Mouse (Mus musculus) limb, embryonic 13.5 days (tissue): Measurements from ENCODE around the gene Hyal2. TPM values are rescaled to one million over a fixed set of nuclear protein-coding genes. Genes with fewer than 3 reads are reported as not detected.

Experiments
- ATAC-seq: fragments of 200-750 bp; cut with Nextera tagmentation; 2 replicates; pipeline ENCODE4 v1.8.0; 2017; ENCODE audit warnings: low read depth, moderate number of reproducible peaks, moderate TSS enrichment; ENCODE audit not compliant: low FRiP score
- H3K27ac ChIP-seq: fragments of 300-500 bp; sonication (generic); 2 replicates; pipeline ENCODE4 v1.5.1; 2015; ENCODE audit warnings: inconsistent platforms, mild to moderate bottlenecking, moderate library complexity
- H3K27me3 ChIP-seq: fragments of 300-500 bp; sonication (generic); 2 replicates; pipeline ENCODE4 v1.6.1; 2015; ENCODE audit warnings: mild to moderate bottlenecking, inconsistent platforms
- H3K36me3 ChIP-seq: fragments of 300-500 bp; sonication (generic); 2 replicates; pipeline ENCODE4 v1.6.1; 2015; ENCODE audit warnings: inconsistent platforms, mild to moderate bottlenecking, moderate library complexity
- H3K4me1 ChIP-seq: fragments of 300-500 bp; sonication (generic); 2 replicates; pipeline ENCODE4 v1.6.1; 2015; ENCODE audit warnings: inconsistent platforms
- H3K4me2 ChIP-seq: fragments of 300-500 bp; sonication (generic); replicated peaks from 2 replicates; pipeline ENCODE4 v1.6.1; 2015; ENCODE audit warnings: inconsistent platforms, mild to moderate bottlenecking, moderate library complexity
- H3K4me3 ChIP-seq: fragments of 300-500 bp; sonication (generic); 2 replicates; pipeline ENCODE4 v1.5.1; 2015; ENCODE audit warnings: moderate library complexity, mild to moderate bottlenecking, inconsistent platforms
- H3K9ac ChIP-seq: fragments of 300-500 bp; sonication (generic); 2 replicates; pipeline ENCODE4 v1.6.1; 2015; ENCODE audit warnings: mild to moderate bottlenecking, inconsistent platforms
- H3K9me3 ChIP-seq: fragments of 300-500 bp; sonication (generic); 2 replicates; pipeline ENCODE4 v1.6.1; 2016; ENCODE audit warnings: inconsistent platforms
- WGBS: fragments of 180-500 bp; shearing (Covaris S2); methylation state at CpG from one replicate; pipeline ENCODE4 v1.1.7; 2015; 5-methylcytosine and 5-hydroxymethylcytosine counted together
- polyA plus RNA-seq: library from polyadenylated mRNA; unstranded; fragments of >200 nt; fragmentation: Nextera tagmentation; extraction: Ambion mirVana; gene quantifications from 2 replicates; pipeline ENCODE4 v1.2.1, GENCODE M21; 2015

Hyal2 gene
- polyA plus RNA-seq, 1 experiment from 2014 or later: 127 TPM

- WGBS: 88% methylated on average over 5 of the region's 5 CpGs
- no peaks in the 10 kb centered on the region for H3K27me3 ChIP-seq
- no peak overlapping the region for H3K4me3 ChIP-seq
- H3K4me2 ChIP-seq: no peak overlapping the region
- peak overlapping the region; percentile 22; the same call in 1 of the 2 replicates for H3K27ac ChIP-seq
- H3K4me1 ChIP-seq: peaks cover 22% of the 10 kb centered on the region
- H3K9me3 ChIP-seq: no peaks in the 10 kb centered on the region
- ATAC-seq: no peak
- no peak overlapping the region for H3K9ac ChIP-seq
- H3K36me3 ChIP-seq: peaks cover 47% of the 10 kb centered on the region
Observed at GRCm38 (mm10) chr9:107586504-107586903, 18.8 kb downstream of the Hyal2 start.

GRCm38 (mm10) chr9:107586974-107587832 is 19.5 kb downstream of the Hyal2 start, which contains the start of gene Ifrd2:
Gene Ifrd2, plus strand, starts transcription at chr9:107587642.
- H3K4me1 ChIP-seq: peaks cover 15% of the 10 kb centered on the region
- ATAC-seq: peak; percentile 98
- WGBS: 14% methylated on average over 46 of the region's 46 CpGs
- peak within 1 kb of the TSS; percentile 91 for H3K4me2 ChIP-seq
- H3K9ac ChIP-seq: peak within 1 kb of the TSS; percentile 77
- no peaks in the 10 kb centered on the region for H3K27me3 ChIP-seq
- H3K9me3 ChIP-seq: no peaks in the 10 kb centered on the region
- peak within 1 kb of the TSS; percentile 81 for H3K4me3 ChIP-seq
- H3K27ac ChIP-seq: peak within 1 kb of the TSS; percentile 22; the same call in 1 of the 2 replicates
- peaks cover 54% of the 10 kb centered on the region for H3K36me3 ChIP-seq

GRCm38 (mm10) chr9:107587833-107588639 is 20.3 kb downstream of the Hyal2 start:
- H3K4me2 ChIP-seq: peak overlapping the region; percentile 91
- WGBS: 4% methylated on average over 33 of the region's 33 CpGs
- H3K27ac ChIP-seq: no peak overlapping the region
- peaks cover 57% of the 10 kb centered on the region for H3K36me3 ChIP-seq
- no peaks in the 10 kb centered on the region for H3K9me3 ChIP-seq
- H3K27me3 ChIP-seq: no peaks in the 10 kb centered on the region
- peaks cover 12% of the 10 kb centered on the region for H3K4me1 ChIP-seq
- H3K9ac ChIP-seq: peak overlapping the region; percentile 77
- no peak for ATAC-seq
- H3K4me3 ChIP-seq: peak overlapping the region; percentile 81

GRCm38 (mm10) chr9:107590058-107590772 is 22.5 kb downstream of the Hyal2 start:
- H3K9ac ChIP-seq: no peak overlapping the region
- H3K9me3 ChIP-seq: no peaks in the 10 kb centered on the region
- peaks cover 12% of the 10 kb centered on the region for H3K4me1 ChIP-seq
- H3K4me3 ChIP-seq: no peak overlapping the region
- H3K36me3 ChIP-seq: peaks cover 57% of the 10 kb centered on the region
- no peak overlapping the region for H3K4me2 ChIP-seq
- no peak overlapping the region for H3K27ac ChIP-seq
- no peaks in the 10 kb centered on the region for H3K27me3 ChIP-seq
- WGBS: 90% methylated on average over 25 of the region's 25 CpGs
- ATAC-seq: no peak

- no peak overlapping the region for H3K9ac ChIP-seq
- H3K36me3 ChIP-seq: peaks cover 57% of the 10 kb centered on the region
- ATAC-seq: no peak
- H3K4me2 ChIP-seq: no peak overlapping the region
- peaks cover 12% of the 10 kb centered on the region for H3K4me1 ChIP-seq
- H3K9me3 ChIP-seq: no peaks in the 10 kb centered on the region
- H3K27ac ChIP-seq: no peak overlapping the region
- no peaks in the 10 kb centered on the region for H3K27me3 ChIP-seq
- WGBS: 93% methylated on average over 6 of the region's 6 CpGs
- H3K4me3 ChIP-seq: no peak overlapping the region
Observed at GRCm38 (mm10) chr9:107590773-107591060, 23.0 kb downstream of the Hyal2 start.

- H3K27me3 ChIP-seq: no peaks in the 10 kb centered on the region
- H3K9ac ChIP-seq: no peak overlapping the region
- 80% methylated on average over 11 of the region's 11 CpGs for WGBS
- no peak for ATAC-seq
- no peak overlapping the region for H3K27ac ChIP-seq
- no peak overlapping the region for H3K4me3 ChIP-seq
- no peak overlapping the region for H3K4me2 ChIP-seq
- peaks cover 8% of the 10 kb centered on the region for H3K4me1 ChIP-seq
- peaks cover 60% of the 10 kb centered on the region for H3K36me3 ChIP-seq
- H3K9me3 ChIP-seq: no peaks in the 10 kb centered on the region
Observed at GRCm38 (mm10) chr9:107593101-107593976, 25.6 kb downstream of the Hyal2 start.

GRCm38 (mm10) chr9:107594281-107595062 is 26.7 kb downstream of the Hyal2 start:
- 74% methylated on average over 8 of the region's 8 CpGs for WGBS

GRCm38 (mm10) chr9:107596619-107597569 is 29.1 kb downstream of the Hyal2 start:
- Histone ChIP-seq H3K4me1 (0 out of 2 replicates have a peak, but pooled peaks cover 2% of the 10 kb centered on the region), H3K9me3 (no peaks in the 10 kb centered on the region), H3K27me3 (0 out of 2 replicates have a peak, but pooled peaks cover 2% of the 10 kb centered on the region), H3K4me2 (no peak overlapping the region), H3K36me3 (peaks cover 44% of the 10 kb centered on the region), H3K27ac (no peak overlapping the region), H3K9ac (no peak overlapping the region), H3K4me3 (no peak overlapping the region)
- ATAC-seq: no peak
- 90% methylated on average over 11 of the region's 11 CpGs for WGBS

More at GRCm38 (mm10) chr9:107594281-107595062, 26.7 kb downstream of the Hyal2 start:
- peaks cover 68% of the 10 kb centered on the region for H3K36me3 ChIP-seq
- ATAC-seq: no peak
- no peak overlapping the region for H3K9ac ChIP-seq
- H3K9me3 ChIP-seq: no peaks in the 10 kb centered on the region
- H3K27me3 ChIP-seq: no peaks in the 10 kb centered on the region
- H3K4me3 ChIP-seq: no peak overlapping the region
- no peak overlapping the region for H3K4me2 ChIP-seq
- no peak overlapping the region for H3K27ac ChIP-seq
- H3K4me1 ChIP-seq: no peaks in the 10 kb centered on the region

- 80% methylated on average over 5 of the region's 5 CpGs for WGBS
- ATAC-seq: no peak
- Histone ChIP-seq H3K4me3 (no peak overlapping the region), H3K27ac (no peak overlapping the region), H3K4me1 (peaks cover 11% of the 10 kb centered on the region), H3K36me3 (peaks cover 29% of the 10 kb centered on the region), H3K4me2 (no peak overlapping the region), H3K9me3 (no peaks in the 10 kb centered on the region), H3K9ac (no peak overlapping the region), H3K27me3 (0 out of 2 replicates have a peak, but pooled peaks cover 2% of the 10 kb centered on the region)
Observed at GRCm38 (mm10) chr9:107598385-107598784, 30.6 kb downstream of the Hyal2 start.

- WGBS: 86% methylated on average over 9 of the region's 9 CpGs
- no peak for ATAC-seq
- Histone ChIP-seq H3K4me3 (no peak overlapping the region), H3K27me3 (0 out of 2 replicates have a peak, but pooled peaks cover 2% of the 10 kb centered on the region), H3K27ac (no peak overlapping the region), H3K4me2 (no peak overlapping the region), H3K4me1 (peaks cover 21% of the 10 kb centered on the region), H3K9ac (no peak overlapping the region), H3K9me3 (no peaks in the 10 kb centered on the region), H3K36me3 (peaks cover 18% of the 10 kb centered on the region)
Observed at GRCm38 (mm10) chr9:107599433-107599832, 31.7 kb downstream of the Hyal2 start.
